Mouse (Mus musculus) left cerebral cortex, postnatal 4 days (tissue): ENCODE measurements around the gene Plxna2. TPM values are rescaled to one million over a fixed set of nuclear protein-coding genes. Genes with fewer than 3 reads are reported as not detected.

ENCODE experiments used
- DNase-seq: peaks from one replicate; pipeline ENCODE4 v3.0.0-alpha.2; 2022
- intact Hi-C: fragments of 180-260 bp; cut with DNase I; formaldehyde crosslinking; loops from one replicate; pipeline ENCODE4 v1.15.1; 2025
- total RNA-seq, 2 experiments: library from RNA; stranded (reverse); gene quantifications; 2 replicates each; pipeline ENCODE4 v1.2.3; 2021

Gene Plxna2
- 100 to 1,000 TPM; 132 to 134 TPM for total RNA-seq

- no peak for DNase-seq
- intact Hi-C loops, result loop anchor here (5.0 to 10.0 kb wide), 3 partner anchors 393 to 1233 kb away; no protein-coding TSS in a partner anchor
These were observed at the start of gene Plxna2 for GRCm38 (mm10) chr1:194617918-194618317. TSS of gene Plxna2 (plus strand) at chr1:194618218.

- no peak for DNase-seq
- intact Hi-C loops, result no loop called here
These were observed 44.1 kb upstream of the Plxna2 start for GRCm38 (mm10) chr1:194573870-194574269.

GRCm38 (mm10) chr1:194578270-194578669 is 39.7 kb upstream of the Plxna2 start:
- intact Hi-C loops, result no loop called here

GRCm38 (mm10) chr1:194580539-194580938 is 37.5 kb upstream of the Plxna2 start:
- DNase-seq, result no peak
- intact Hi-C loops, result no loop called here

More at GRCm38 (mm10) chr1:194578270-194578669, 39.7 kb upstream of the Plxna2 start:
- DNase-seq, result peak; percentile 93

- DNase-seq, result peak; percentile 79
- intact Hi-C loops, result no loop called here
These were observed 31.3 kb upstream of the Plxna2 start for GRCm38 (mm10) chr1:194586670-194587069.

- DNase-seq, result peak; percentile 80
These were observed 30.5 kb upstream of the Plxna2 start for GRCm38 (mm10) chr1:194587532-194587931.

GRCm38 (mm10) chr1:194587956-194588668 is 29.9 kb upstream of the Plxna2 start:
- intact Hi-C loops, result no loop called here
- no peak for DNase-seq

More at GRCm38 (mm10) chr1:194587532-194587931, 30.5 kb upstream of the Plxna2 start:
- intact Hi-C loops, result no loop called here

- peak; percentile 85 for DNase-seq
- intact Hi-C loops, result no loop called here
These were observed 29.1 kb upstream of the Plxna2 start for GRCm38 (mm10) chr1:194588711-194589451.

- intact Hi-C loops, result no loop called here
- no peak for DNase-seq
These were observed 24.9 kb upstream of the Plxna2 start for GRCm38 (mm10) chr1:194593155-194593554.

- no peak for DNase-seq
These were observed 10.4 kb upstream of the Plxna2 start for GRCm38 (mm10) chr1:194607406-194608261.

GRCm38 (mm10) chr1:194610516-194610915 is 7.5 kb upstream of the Plxna2 start:
- no peak for DNase-seq
- intact Hi-C loops, result loop anchor here (10.0 kb wide), 2 partner anchors 386 to 1226 kb away; no protein-coding TSS in a partner anchor

More at GRCm38 (mm10) chr1:194607406-194608261, 10.4 kb upstream of the Plxna2 start:
- intact Hi-C loops, result no loop called here

GRCm38 (mm10) chr1:194612628-194613027 is 5.4 kb upstream of the Plxna2 start:
- intact Hi-C loops, result loop anchor here (10.0 kb wide), 2 partner anchors 388 to 1228 kb away; no protein-coding TSS in a partner anchor
- DNase-seq, result no peak

GRCm38 (mm10) chr1:194613271-194613834 is 4.7 kb upstream of the Plxna2 start:
- peak; percentile 77 for DNase-seq
- intact Hi-C loops, result loop anchor here (10.0 kb wide), 2 partner anchors 389 to 1229 kb away; no protein-coding TSS in a partner anchor

- peak; percentile 81 for DNase-seq
- intact Hi-C loops, result loop anchor here (10.0 kb wide), 2 partner anchors 389 to 1229 kb away; no protein-coding TSS in a partner anchor
These were observed 3.8 kb upstream of the Plxna2 start for GRCm38 (mm10) chr1:194613923-194614830.

- intact Hi-C loops, result loop anchor here (5.0 to 10.0 kb wide), 3 partner anchors 391 to 1231 kb away; no protein-coding TSS in a partner anchor
- DNase-seq, result no peak
These were observed 1.9 kb upstream of the Plxna2 start for GRCm38 (mm10) chr1:194616136-194616535.

- intact Hi-C loops, result loop anchor here (5.0 to 10.0 kb wide), 3 partner anchors 394 to 1234 kb away; no protein-coding TSS in a partner anchor
- DNase-seq, result peak; percentile 86
These were observed 858 bp downstream of the Plxna2 start for GRCm38 (mm10) chr1:194618841-194619311.

GRCm38 (mm10) chr1:194619353-194620244 is 1.6 kb downstream of the Plxna2 start:
- intact Hi-C loops, result loop anchor here (5.0 to 10.0 kb wide), 6 partner anchors 105 to 1235 kb away; no protein-coding TSS in a partner anchor

More at GRCm38 (mm10) chr1:194619353-194620244, 1.6 kb downstream of the Plxna2 start:
- DNase-seq, result peak; percentile 91
